Mouse (Mus musculus) liver, postnatal 0 days (tissue): ENCODE data around the gene Thap8. TPM values are rescaled to one million over a fixed set of nuclear protein-coding genes. Genes with fewer than 3 reads are reported as not detected.

ENCODE experiments used
- ATAC-seq: fragments of 200-750 bp; cut with Nextera tagmentation; 2 replicates; pipeline ENCODE4 v1.8.0; 2017; ENCODE audit warnings: mild to moderate bottlenecking, moderate library complexity
- DNase-seq: peaks from one replicate; pipeline ENCODE4 v3.0.0-alpha.2; 2016
- H3K27ac ChIP-seq: fragments of 300-500 bp; sonication (generic); 2 replicates; pipeline ENCODE4 v1.5.1; 2014; ENCODE audit warnings: antibody characterized with exemption, moderate library complexity, mild to moderate bottlenecking, low read depth
- H3K27me3 ChIP-seq: fragments of 300-500 bp; sonication (generic); 2 replicates; pipeline ENCODE4 v1.6.1; 2014; ENCODE audit warnings: low read length, control low read depth, mixed read lengths; ENCODE audit not compliant: insufficient read depth
- H3K36me3 ChIP-seq: fragments of 300-500 bp; sonication (generic); replicated peaks from 2 replicates; pipeline ENCODE4 v1.6.1; 2014; ENCODE audit warnings: mild to moderate bottlenecking, control low read depth, low read length, moderate library complexity, mixed read lengths; ENCODE audit not compliant: insufficient read depth
- H3K4me1 ChIP-seq: fragments of 300-500 bp; sonication (generic); 2 replicates; pipeline ENCODE4 v1.6.1; 2014; ENCODE audit warnings: antibody characterized with exemption, mild to moderate bottlenecking, control low read depth; ENCODE audit not compliant: insufficient read depth
- H3K4me2 ChIP-seq: fragments of 300-500 bp; sonication (generic); 2 replicates; pipeline ENCODE4 v1.6.1; 2014; ENCODE audit warnings: low read depth, mild to moderate bottlenecking, low read length, moderate library complexity, mixed read lengths
- H3K4me3 ChIP-seq: fragments of 300-500 bp; sonication (generic); 2 replicates; pipeline ENCODE4 v1.5.1; 2014; ENCODE audit warnings: low read depth, low read length
- H3K9ac ChIP-seq: fragments of 300-500 bp; sonication (generic); replicated peaks from 2 replicates; pipeline ENCODE4 v1.6.1; 2014; ENCODE audit warnings: mild to moderate bottlenecking, moderate library complexity
- H3K9me3 ChIP-seq: fragments of 300-500 bp; sonication (generic); 2 replicates; pipeline ENCODE4 v1.6.1; 2016; ENCODE audit warnings: mild to moderate bottlenecking, control low read depth, low read length, mixed read lengths
- CTCF ChIP-seq: sonication (generic); IDR thresholded peaks from 2 replicates; pipeline ENCODE4 v1.5.1; 2016; ENCODE audit warnings: antibody characterized with exemption, low read depth
- EP300 ChIP-seq: IDR thresholded peaks from 2 replicates; pipeline ENCODE4 v1.6.1; 2016; ENCODE audit warnings: antibody characterized with exemption, low read depth, mild to moderate bottlenecking
- WGBS: fragments of 180-500 bp; shearing (Covaris S2); extraction: QIAGEN DNeasy Blood & Tissue Kit; methylation state at CpG from one replicate; pipeline ENCODE4 v1.1.7; 2014; ENCODE audit not compliant: insufficient replicate concordance; 5-methylcytosine and 5-hydroxymethylcytosine counted together
- polyA plus RNA-seq: library from polyadenylated mRNA; unstranded; fragments of >200 nt; fragmentation: Nextera tagmentation; extraction: Ambion mirVana; gene quantifications from 2 replicates; pipeline ENCODE4 v1.2.1, GENCODE M21; 2015

The Thap8 gene
- polyA plus RNA-seq, 1 experiment from 2014 or later: 0.15 TPM

DNA sequence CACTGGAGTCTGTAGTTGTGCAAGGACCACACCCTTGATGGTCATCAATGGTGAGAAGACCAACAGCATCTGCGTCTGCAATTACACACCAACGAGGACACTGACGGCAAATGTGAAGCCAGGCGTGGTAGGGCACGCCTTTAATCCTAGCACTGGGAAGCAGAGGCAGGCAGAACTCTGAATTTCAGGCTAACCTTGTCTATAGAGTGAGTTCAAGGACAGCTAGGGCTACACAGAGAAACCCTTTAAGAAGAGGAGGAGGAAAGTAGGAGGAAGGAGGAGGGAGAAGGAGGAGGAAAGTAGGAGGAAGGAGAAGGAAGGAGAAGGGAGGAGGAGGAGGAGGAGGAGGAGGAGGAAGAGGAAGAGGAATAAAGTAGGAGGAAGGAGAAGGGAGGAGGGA is 14.4 kb upstream of the Thap8 start:
- Histone ChIP-seq H3K36me3 (peaks cover 18% of the 10 kb centered on the region), H3K4me1 (no peaks in the 10 kb centered on the region), H3K4me3 (no peak overlapping the region), H3K9ac (no peak overlapping the region), H3K27me3 (no peaks in the 10 kb centered on the region), H3K9me3 (no peaks in the 10 kb centered on the region), H3K27ac (no peak overlapping the region), H3K4me2 (no peak overlapping the region)
- DNase-seq: no peak
- 85% methylated on average over 5 of the region's 5 CpGs for WGBS
- ATAC-seq: no peak
- TF ChIP-seq EP300 (no peak), CTCF (no peak)

DNA sequence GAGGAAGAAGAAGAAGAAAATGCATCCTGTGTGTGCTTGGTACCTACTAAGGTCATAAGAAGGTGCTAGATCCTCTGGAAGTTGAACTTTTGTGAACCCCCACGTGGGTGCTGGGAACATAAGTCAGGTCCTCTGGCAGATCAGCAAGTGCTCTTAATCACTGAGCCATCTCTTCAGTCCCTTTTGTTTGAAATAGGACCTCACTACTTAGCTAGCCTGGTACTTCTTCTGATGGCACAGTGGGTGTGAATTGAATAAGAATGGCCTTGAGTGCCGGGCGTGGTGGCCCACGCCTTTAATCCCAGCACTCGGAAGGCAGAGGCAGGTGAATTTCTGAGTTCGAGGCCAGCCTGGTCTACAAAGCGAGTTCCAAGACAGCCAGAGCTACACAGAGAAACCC is 14.0 kb upstream of the Thap8 start:
- Histone ChIP-seq H3K27me3 (no peaks in the 10 kb centered on the region), H3K9ac (no peak overlapping the region), H3K4me2 (no peak overlapping the region), H3K27ac (no peak overlapping the region), H3K36me3 (peaks cover 19% of the 10 kb centered on the region), H3K4me1 (no peaks in the 10 kb centered on the region), H3K9me3 (no peaks in the 10 kb centered on the region), H3K4me3 (no peak overlapping the region)
- TF ChIP-seq CTCF (no peak), EP300 (no peak)
- no peak for ATAC-seq
- DNase-seq: no peak
- 86% methylated on average over 7 of the region's 7 CpGs for WGBS

DNA sequence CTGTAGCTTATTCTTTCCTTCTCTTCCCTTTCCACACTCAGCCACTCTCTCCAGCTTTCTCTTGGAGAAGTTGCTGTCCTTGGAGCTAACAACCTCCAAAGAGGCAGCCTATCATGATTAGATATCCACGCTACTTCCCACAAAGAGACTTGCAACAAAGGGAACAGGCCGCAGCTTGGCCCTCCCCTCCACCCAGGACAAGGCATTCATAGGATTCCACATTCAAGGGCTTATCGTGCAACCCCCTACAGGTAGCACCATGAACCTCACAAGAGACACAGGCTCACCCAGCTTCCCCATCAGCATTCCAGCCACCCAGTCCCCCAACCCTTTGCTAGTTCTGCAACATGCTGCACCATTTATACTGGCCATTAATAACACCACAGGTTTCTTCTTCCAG is 13.1 kb upstream of the Thap8 start:
- Histone ChIP-seq H3K4me1 (no peaks in the 10 kb centered on the region), H3K27me3 (no peaks in the 10 kb centered on the region), H3K4me2 (no peak overlapping the region), H3K4me3 (no peak overlapping the region), H3K9me3 (no peaks in the 10 kb centered on the region), H3K9ac (no peak overlapping the region), H3K36me3 (peaks cover 17% of the 10 kb centered on the region), H3K27ac (no peak overlapping the region)
- no peak for TF ChIP-seq EP300
- TF ChIP-seq CTCF: no peak
- DNase-seq: no peak
- WGBS: 85% methylated on average over 3 of the region's 3 CpGs
- no peak for ATAC-seq

DNA sequence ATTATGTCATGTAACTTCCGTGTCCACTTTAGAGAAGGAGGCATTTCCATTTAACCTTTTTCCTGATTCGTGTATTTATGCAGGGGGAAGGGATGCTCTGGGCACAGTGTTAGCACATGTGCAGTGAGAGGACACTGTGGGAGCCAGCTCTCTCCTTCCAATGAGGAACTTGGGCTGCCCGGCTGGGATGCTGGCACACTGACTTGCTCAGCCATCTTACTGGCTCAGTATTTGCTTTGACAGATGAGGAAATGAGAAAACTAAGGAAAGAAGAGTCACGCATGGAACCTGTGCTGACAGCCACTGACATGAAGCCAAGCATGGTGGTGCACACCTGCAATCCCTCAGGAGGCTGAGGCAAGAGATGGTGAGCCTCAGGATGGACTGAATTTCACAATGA is 10.3 kb upstream of the Thap8 start:
- ATAC-seq (no peak), DNase-seq (no peak)
- no peak overlapping the region for H3K9ac ChIP-seq
- no peaks in the 10 kb centered on the region for H3K27me3 ChIP-seq
- H3K36me3 ChIP-seq: peaks cover 12% of the 10 kb centered on the region; the same call in 1 of the 2 replicates
- WGBS: 78% methylated on average over 4 of the region's 4 CpGs
- TF ChIP-seq CTCF: no peak
- no peak for TF ChIP-seq EP300
- H3K4me1 ChIP-seq: no peaks in the 10 kb centered on the region
- no peak overlapping the region for H3K27ac ChIP-seq
- no peaks in the 10 kb centered on the region for H3K9me3 ChIP-seq
- no peak overlapping the region for H3K4me3 ChIP-seq
- H3K4me2 ChIP-seq: no peak overlapping the region

DNA sequence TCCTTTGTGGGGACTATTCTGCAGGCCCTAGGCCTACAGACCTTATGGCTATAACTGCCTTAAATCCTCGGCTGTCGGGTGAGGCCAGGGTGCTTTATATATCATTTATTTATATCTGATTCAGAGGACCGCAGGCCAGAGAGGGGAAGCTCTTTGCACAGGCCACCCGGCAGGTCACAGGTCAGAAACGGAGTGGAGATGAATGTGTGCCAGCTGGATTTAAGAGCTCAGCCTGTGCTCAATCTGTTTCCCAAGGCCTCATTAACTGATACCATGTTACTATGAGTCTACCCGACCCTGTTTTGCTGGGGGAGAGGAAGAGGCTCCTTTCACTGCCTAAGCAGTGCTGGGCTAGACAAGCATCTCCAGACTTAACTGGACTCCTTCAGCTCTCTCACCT is 5.5 kb upstream of the Thap8 start:
- H3K4me3 ChIP-seq: no peak overlapping the region
- 71% methylated on average over 6 of the region's 6 CpGs for WGBS
- ATAC-seq: no peak
- H3K27me3 ChIP-seq: no peaks in the 10 kb centered on the region
- H3K4me1 ChIP-seq: peaks cover 3% of the 10 kb centered on the region
- H3K9me3 ChIP-seq: no peaks in the 10 kb centered on the region
- H3K4me2 ChIP-seq: no peak overlapping the region
- H3K9ac ChIP-seq: no peak overlapping the region
- peaks cover 7% of the 10 kb centered on the region for H3K36me3 ChIP-seq
- H3K27ac ChIP-seq: no peak overlapping the region
- DNase-seq: no peak
- TF ChIP-seq CTCF (no peak), EP300 (no peak)

DNA sequence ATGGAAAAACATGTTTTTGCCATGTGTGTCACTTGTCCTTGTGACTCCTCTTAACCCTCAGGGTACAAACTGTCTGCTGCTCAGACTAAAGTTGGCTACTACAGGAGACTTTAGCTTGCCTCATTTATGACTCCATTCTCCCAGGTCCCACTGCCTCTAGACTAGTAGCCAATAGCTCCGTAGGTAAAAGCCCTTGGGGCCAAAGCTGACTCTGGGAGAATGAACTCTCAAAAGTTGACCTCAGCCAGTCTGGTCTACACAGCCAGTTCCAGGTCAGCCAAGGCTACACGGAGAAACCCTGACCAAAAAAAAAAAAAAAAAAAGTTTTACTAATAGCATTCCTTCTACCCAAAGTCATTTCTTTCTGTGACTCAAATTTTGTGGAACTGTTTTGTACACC is 983 bp upstream of the Thap8 start:
- H3K4me2 ChIP-seq: peak overlapping the region; percentile 97
- H3K9ac ChIP-seq: peak overlapping the region; percentile 77
- 47% methylated on average over 2 of the region's 2 CpGs for WGBS
- no peaks in the 10 kb centered on the region for H3K27me3 ChIP-seq
- DNase-seq (no peak), ATAC-seq (no peak)
- H3K4me3 ChIP-seq: peak overlapping the region; percentile 87
- peaks cover 15% of the 10 kb centered on the region for H3K4me1 ChIP-seq
- no peaks in the 10 kb centered on the region; the same call in 1 of the 2 replicates for H3K36me3 ChIP-seq
- H3K9me3 ChIP-seq: no peaks in the 10 kb centered on the region
- H3K27ac ChIP-seq: no peak overlapping the region
- TF ChIP-seq EP300 (no peak), CTCF (no peak)

DNA sequence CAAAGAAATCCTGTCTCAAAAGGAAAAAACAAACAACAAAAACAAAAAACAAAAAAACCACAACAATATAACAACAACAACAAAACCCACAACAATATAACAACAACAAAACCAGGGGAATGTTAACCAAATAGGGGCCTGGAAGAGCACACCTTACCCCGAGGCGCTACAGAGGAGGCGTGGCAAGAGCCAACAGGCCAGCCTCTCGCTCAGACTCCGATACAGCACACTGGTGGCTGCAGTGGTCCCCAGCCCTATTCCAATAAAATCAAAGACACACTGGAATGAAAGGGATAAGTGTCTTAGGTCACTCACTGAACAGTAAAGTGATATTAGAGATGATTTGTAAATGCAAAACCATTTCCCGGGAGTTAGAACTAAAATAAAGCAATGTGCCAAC is 358 bp upstream of the Thap8 start:
- ATAC-seq (no peak), DNase-seq (no peak)
- Histone ChIP-seq H3K27me3 (no peaks in the 10 kb centered on the region), H3K4me1 (peaks cover 15% of the 10 kb centered on the region), H3K9me3 (no peaks in the 10 kb centered on the region), H3K4me2 (peak overlapping the region; percentile 97), H3K4me3 (peak overlapping the region; percentile 87), H3K9ac (peak overlapping the region; percentile 77), H3K27ac (peak overlapping the region; percentile 96), H3K36me3 (no peaks in the 10 kb centered on the region; the same call in 1 of the 2 replicates)
- 1% methylated on average over 6 of the region's 6 CpGs for WGBS
- no peak for TF ChIP-seq CTCF
- TF ChIP-seq EP300: no peak
